Mouse (Mus musculus) hindlimb bud, embryonic 11.5 days (tissue): ENCODE measurements around the gene Vldlr.
A peak's percentile ranks its signal among the peaks of the same experiment; 100 is the strongest.

Source experiments
- DNase-seq: peaks from one replicate; pipeline ENCODE4 v3.0.0-alpha.2; 2012; ENCODE audit warnings: low read depth, low spot score; ENCODE audit errors: extremely low spot score

Gene Vldlr

GRCm38 (mm10) chr19:27216318-27216717 is at the start of gene Vldlr:
Gene Vldlr, plus strand, starts transcription at chr19:27216484.
- DNase-seq = no peak

GRCm38 (mm10) chr19:27167601-27168319 is 48.5 kb upstream of the Vldlr start:
- no peak for DNase-seq

- DNase-seq = no peak
These were observed 42.4 kb upstream of the Vldlr start for GRCm38 (mm10) chr19:27173836-27174235.

- no peak for DNase-seq
These were observed 40.7 kb upstream of the Vldlr start for GRCm38 (mm10) chr19:27175617-27176016.

GRCm38 (mm10) chr19:27176558-27176957 is 39.7 kb upstream of the Vldlr start:
- no peak for DNase-seq

GRCm38 (mm10) chr19:27178195-27178807 is 38.0 kb upstream of the Vldlr start:
- DNase-seq = no peak

- DNase-seq = no peak
These were observed 35.7 kb upstream of the Vldlr start for GRCm38 (mm10) chr19:27180351-27181122.

- no peak for DNase-seq
These were observed 32.8 kb upstream of the Vldlr start for GRCm38 (mm10) chr19:27183511-27183910.

GRCm38 (mm10) chr19:27203711-27204238 is 12.5 kb upstream of the Vldlr start:
- DNase-seq = no peak

- DNase-seq = no peak
These were observed 5.3 kb upstream of the Vldlr start for GRCm38 (mm10) chr19:27210991-27211390.

- no peak for DNase-seq
These were observed 688 bp upstream of the Vldlr start for GRCm38 (mm10) chr19:27215596-27215995.

GRCm38 (mm10) chr19:27216767-27217403 is 601 bp downstream of the Vldlr start:
- DNase-seq = no peak

- no peak for DNase-seq
These were observed 1.2 kb downstream of the Vldlr start for GRCm38 (mm10) chr19:27217404-27217940.

GRCm38 (mm10) chr19:27217941-27218411 is 1.7 kb downstream of the Vldlr start:
- no peak for DNase-seq

- peak; percentile 33 for DNase-seq
These were observed 2.4 kb downstream of the Vldlr start for GRCm38 (mm10) chr19:27218561-27219262.

GRCm38 (mm10) chr19:27219586-27219985 is 3.3 kb downstream of the Vldlr start:
- DNase-seq = no peak

- DNase-seq = no peak
These were observed 6.8 kb downstream of the Vldlr start for GRCm38 (mm10) chr19:27223046-27223445.

GRCm38 (mm10) chr19:27224356-27224755 is 8.1 kb downstream of the Vldlr start:
- no peak for DNase-seq

GRCm38 (mm10) chr19:27226626-27227025 is 10.3 kb downstream of the Vldlr start:
- DNase-seq = no peak

GRCm38 (mm10) chr19:27227131-27227530 is 10.8 kb downstream of the Vldlr start:
- no peak for DNase-seq
